Mouse (Mus musculus) small intestine, adult 2 months (tissue): ENCODE results near the gene Inpp5k.

Experiments used
- CTCF ChIP-seq: fragments of 200-500 bp; IDR thresholded peaks from 2 replicates; pipeline ENCODE4 v1.5.1; 2012; ENCODE audit warnings: low read depth, mild to moderate bottlenecking, control low read depth, inconsistent platforms, low read length, moderate library complexity, mixed read lengths; ENCODE audit not compliant: insufficient replicate concordance, insufficient read length; ENCODE audit errors: extremely low read depth
- POLR2A ChIP-seq: fragments of 200-500 bp; IDR thresholded peaks from 2 replicates; pipeline ENCODE4 v1.6.1; 2012; ENCODE audit warnings: low read depth, mild to moderate bottlenecking, control low read depth, inconsistent platforms, low read length, moderate library complexity

DNA sequence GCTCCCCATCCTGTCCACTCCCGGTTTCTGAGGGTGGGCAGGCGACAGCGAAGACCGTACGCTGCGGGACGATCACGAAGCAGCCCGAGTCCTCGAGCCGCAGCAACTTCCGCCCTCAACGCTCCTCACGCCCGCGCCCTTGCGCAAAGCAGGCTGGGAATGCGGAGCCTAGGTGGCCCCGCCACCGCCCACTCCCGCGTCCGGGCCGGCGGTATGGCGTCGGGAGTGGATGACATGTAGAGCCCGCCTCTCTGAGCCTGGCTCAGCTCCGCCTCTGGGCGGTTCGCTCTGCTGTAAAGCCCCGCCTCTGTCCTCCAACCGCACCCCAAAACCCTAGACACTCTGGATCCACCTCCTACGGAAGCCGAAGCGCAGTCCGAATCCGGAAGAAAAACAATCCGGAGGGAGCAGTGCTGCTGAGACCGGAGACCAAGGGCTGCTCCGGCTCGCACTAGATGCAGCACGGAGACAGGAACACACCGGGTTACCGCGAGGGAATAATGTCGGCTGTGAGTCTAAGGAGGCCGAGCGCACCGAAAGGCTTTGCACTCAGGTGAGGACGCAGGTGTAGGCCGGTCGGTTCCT lies at the start of gene Inpp5k:
- TF ChIP-seq CTCF (no peak), POLR2A (peak; percentile 59)
